Comparison of ENCODE assay signal across 10 mouse cellular contexts in the genomic region with DNA sequence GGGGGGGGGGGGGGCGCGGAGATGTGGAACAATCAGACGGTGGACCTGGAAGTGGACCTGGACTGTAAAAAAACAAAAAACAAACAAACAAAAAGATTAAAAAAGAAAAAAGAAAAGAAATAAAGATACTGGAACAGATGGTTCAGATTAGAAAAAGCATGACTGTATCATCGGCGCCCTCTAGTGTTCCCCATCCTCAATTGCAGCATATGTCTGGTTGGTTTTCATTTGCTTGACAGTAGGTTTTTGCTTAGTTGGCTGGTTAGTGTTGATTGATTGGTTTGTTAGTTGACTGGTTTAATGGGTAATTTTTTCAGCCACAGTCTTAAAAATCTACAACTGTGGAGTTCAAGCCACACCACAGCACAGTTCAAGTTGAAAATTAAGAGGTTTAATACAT. TPM values are rescaled to one million over a fixed set of nuclear protein-coding genes. Genes with fewer than 3 reads are reported as not detected.
DNase-seq lines count a peak whose midpoint lies in the region; ATAC-seq lines count a peak whose summit lies in the region.
"Had no signal": no experiment of that assay in that cellular context is flagged by ENCODE, and none has a peak within 500 bp of the region (broad histone marks: within the 10 kb centered on the region; RNA-seq: fewer than 3 reads in every experiment).

No protein-coding gene starts in this region.

- peak; percentile 27 to 70 for DNase-seq in adrenal gland, adult (ENCODE audit: inconsistent age in 2 of 2, low spot score in 1 of 2)
- no peak for DNase-seq in adrenal gland, postnatal 4 days (ENCODE audit: low spot score in 2 of 2)
- DNase-seq in midbrain, embryonic 10.5 days (ENCODE audit: low spot score), result peak; percentile 35
- DNase-seq in cerebellum, postnatal 14 days, result peak; percentile 42 to 54
- DNase-seq in kidney, postnatal 36 days, result peak; percentile 23 to 61
- DNase-seq in lung, postnatal 14 days, result peak; percentile 16
- DNase-seq in yolk sac, embryonic 10.5 days (ENCODE audit: low spot score), result peak; percentile 5

- no peak overlapping the region for H3K9ac ChIP-seq in midbrain, embryonic 15.5 days

- no peak for ATAC-seq in midbrain, embryonic 15.5 days (replicated peaks)

- H3K36me3 ChIP-seq in midbrain, embryonic 10.5 days, result no peaks in the 10 kb centered on the region
- H3K36me3 ChIP-seq in midbrain, embryonic 15.5 days (replicated peaks), result no peaks in the 10 kb centered on the region

- H3K27me3 ChIP-seq in midbrain, embryonic 10.5 days (ENCODE audit: low read depth, poor library complexity, severe bottlenecking), result no peaks in the 10 kb centered on the region
- H3K27me3 ChIP-seq in midbrain, embryonic 15.5 days (replicated peaks), result no peaks in the 10 kb centered on the region

- no peaks in the 10 kb centered on the region for H3K9me3 ChIP-seq in midbrain, embryonic 10.5 days (replicated peaks)
- no peaks in the 10 kb centered on the region for H3K9me3 ChIP-seq in midbrain, embryonic 15.5 days

- no peak overlapping the region for H3K4me3 ChIP-seq in midbrain, embryonic 10.5 days
- H3K4me3 ChIP-seq in midbrain, embryonic 15.5 days, result no peak overlapping the region

- no peak overlapping the region for H3K27ac ChIP-seq in midbrain, embryonic 10.5 days (replicated peaks)
- H3K27ac ChIP-seq in midbrain, embryonic 15.5 days, result no peak overlapping the region

- WGBS in midbrain, embryonic 10.5 days, result 6% methylated on average over 3 of the region's 5 CpGs
- 5% methylated on average over 4 of the region's 5 CpGs for WGBS in midbrain, embryonic 15.5 days

- no peak overlapping the region for H3K4me2 ChIP-seq in midbrain, embryonic 15.5 days

- no peaks in the 10 kb centered on the region for H3K4me1 ChIP-seq in midbrain, embryonic 10.5 days
- H3K4me1 ChIP-seq in midbrain, embryonic 15.5 days, result no peaks in the 10 kb centered on the region

RNA-seq across cellular contexts. Expression of gene Amtn, which starts 11.1 kb away (rescaled TPM):
- total RNA-seq in adrenal gland, postnatal 4 days (2021), result not detected
- polyA plus RNA-seq in midbrain, embryonic 10.5 days (2016; fragmentation: Nextera tagmentation; extraction: Ambion mirVana), result not detected in 2 replicates
- not detected in 2 replicates for polyA plus RNA-seq in midbrain, embryonic 15.5 days (2015; fragmentation: Nextera tagmentation; extraction: Ambion mirVana)
- total RNA-seq: neutrophil, adult 5-6 weeks had no signal
- polyA plus RNA-seq: heart, embryonic 14.5 days had no signal

RNA-seq across cellular contexts. Expression of gene Prol1, which starts 47.7 kb away (rescaled TPM):
- not detected for total RNA-seq in adrenal gland, postnatal 4 days (2021)
- polyA plus RNA-seq in midbrain, embryonic 10.5 days (2016; fragmentation: Nextera tagmentation; extraction: Ambion mirVana), result not detected in 2 replicates
- not detected in 2 replicates for polyA plus RNA-seq in midbrain, embryonic 15.5 days (2015; fragmentation: Nextera tagmentation; extraction: Ambion mirVana)
- total RNA-seq: neutrophil, adult 5-6 weeks had no signal
- polyA plus RNA-seq: heart, embryonic 14.5 days had no signal

Comparison
In these comparisons a context has a peak if more than half of its experiments do, and no peak if none do; other contexts are left out.
1. DNase-seq: peak in adrenal gland, adult (2 of 2), midbrain, embryonic 10.5 days (single experiment), cerebellum, postnatal 14 days (2 of 2), kidney, postnatal 36 days (2 of 2), lung, postnatal 14 days (single experiment) and yolk sac, embryonic 10.5 days (single experiment); none in adrenal gland, postnatal 4 days (0 of 2).